Mouse (Mus musculus) kidney, embryonic 16.5 days (tissue): ENCODE measurements at regions not wholly inside any gene's neighbourhood (a gene's known extent, or its start where the extent isn't known, plus 50 kb on each side); places are given as distances from the start of the nearest gene placed in this dataset.
"Not testable (repeated sequence)": the region's sequence is repeated elsewhere in the genome, so short reads cannot be mapped to it uniquely, and the experiment has no call there.

Experiments
- ATAC-seq: fragments of 200-750 bp; cut with Nextera tagmentation; 2 replicates; pipeline ENCODE4 v1.8.0; 2017; ENCODE audit warnings: moderate TSS enrichment; ENCODE audit not compliant: low FRiP score, low TSS enrichment
- H3K27ac ChIP-seq: fragments of 300-500 bp; sonication (generic); 2 replicates; pipeline ENCODE4 v1.5.1; 2014; ENCODE audit warnings: low read length
- H3K27me3 ChIP-seq: fragments of 300-500 bp; sonication (generic); 2 replicates; pipeline ENCODE4 v1.6.1; 2014; ENCODE audit warnings: low read length, control low read depth, mixed read lengths; ENCODE audit not compliant: insufficient read depth
- H3K36me3 ChIP-seq: fragments of 300-500 bp; sonication (generic); 2 replicates; pipeline ENCODE4 v1.6.1; 2014; ENCODE audit warnings: low read length, control low read depth, mixed read lengths; ENCODE audit not compliant: insufficient read depth
- H3K4me1 ChIP-seq: fragments of 300-500 bp; sonication (generic); 2 replicates; pipeline ENCODE4 v1.6.1; 2014; ENCODE audit warnings: low read length, control low read depth, mixed read lengths; ENCODE audit not compliant: insufficient read depth
- H3K4me2 ChIP-seq: fragments of 300-500 bp; sonication (generic); replicated peaks from 2 replicates; pipeline ENCODE4 v1.6.1; 2014; ENCODE audit warnings: low read depth, low read length
- H3K4me3 ChIP-seq: fragments of 300-500 bp; sonication (generic); 2 replicates; pipeline ENCODE4 v1.5.1; 2014; ENCODE audit warnings: mild to moderate bottlenecking, low read length
- H3K9ac ChIP-seq: fragments of 300-500 bp; sonication (generic); replicated peaks from 2 replicates; pipeline ENCODE4 v1.6.1; 2014; ENCODE audit warnings: low read length
- H3K9me3 ChIP-seq: fragments of 300-500 bp; sonication (generic); 2 replicates; pipeline ENCODE4 v1.6.1; 2016; ENCODE audit warnings: low read length, control low read depth
- WGBS: fragments of 180-500 bp; shearing (Covaris S2); extraction: QIAGEN DNeasy Blood & Tissue Kit; methylation state at CpG from one replicate; pipeline ENCODE4 v1.1.7; 2014; 5-methylcytosine and 5-hydroxymethylcytosine counted together

- not testable (repeated sequence) for H3K9ac ChIP-seq, H3K27me3 ChIP-seq, H3K4me2 ChIP-seq, H3K4me1 ChIP-seq, H3K27ac ChIP-seq, H3K36me3 ChIP-seq, H3K9me3 ChIP-seq, H3K4me3 ChIP-seq, ATAC-seq
- WGBS = 90% methylated on average over 3 of the region's 3 CpGs
Observed at GRCm38 (mm10) chr10:51397016-51397415, 83.4 kb upstream of the Gm49339 start.

- H3K36me3 ChIP-seq = no peaks in the 10 kb centered on the region
- H3K27ac ChIP-seq = no peak overlapping the region
- no peaks in the 10 kb centered on the region for H3K9me3 ChIP-seq
- 4% methylated on average over 9 of the region's 9 CpGs for WGBS
- no peak overlapping the region for H3K9ac ChIP-seq
- no peaks in the 10 kb centered on the region for H3K27me3 ChIP-seq
- no peak overlapping the region for H3K4me2 ChIP-seq
- H3K4me1 ChIP-seq = no peaks in the 10 kb centered on the region
- no peak overlapping the region for H3K4me3 ChIP-seq
- peak; percentile 81; the same call in 1 of the 2 replicates for ATAC-seq
Observed at GRCm38 (mm10) chr10:51405141-51405540, 75.3 kb upstream of the Gm49339 start.

DNA sequence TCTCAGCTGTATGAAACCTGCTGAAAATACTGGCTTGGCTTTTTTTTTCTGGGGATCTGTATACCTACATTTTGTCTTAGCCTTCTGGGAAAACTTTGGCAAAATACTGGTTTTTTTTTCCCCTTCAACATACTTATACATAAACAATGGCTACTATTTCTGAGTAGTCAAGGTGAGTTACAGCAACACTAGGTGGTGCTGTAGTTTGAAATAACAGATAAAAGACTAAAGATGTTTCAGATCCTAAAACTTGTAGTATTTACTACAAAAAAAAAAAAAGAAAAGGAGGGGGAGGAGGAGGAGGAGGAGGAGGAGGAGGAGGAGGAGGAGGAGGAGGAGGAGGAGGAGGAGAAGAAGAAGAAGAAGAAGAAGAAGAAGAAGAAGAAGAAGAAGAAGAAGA lies 67.6 kb upstream of the Gm49339 start:
- H3K4me2 ChIP-seq = no peak overlapping the region
- no peak overlapping the region for H3K27ac ChIP-seq
- H3K36me3 ChIP-seq = no peaks in the 10 kb centered on the region
- H3K27me3 ChIP-seq = no peaks in the 10 kb centered on the region
- no peak for ATAC-seq
- H3K9me3 ChIP-seq = no peaks in the 10 kb centered on the region
- no peak overlapping the region for H3K4me3 ChIP-seq
- no peak overlapping the region for H3K9ac ChIP-seq
- no peaks in the 10 kb centered on the region for H3K4me1 ChIP-seq

DNA sequence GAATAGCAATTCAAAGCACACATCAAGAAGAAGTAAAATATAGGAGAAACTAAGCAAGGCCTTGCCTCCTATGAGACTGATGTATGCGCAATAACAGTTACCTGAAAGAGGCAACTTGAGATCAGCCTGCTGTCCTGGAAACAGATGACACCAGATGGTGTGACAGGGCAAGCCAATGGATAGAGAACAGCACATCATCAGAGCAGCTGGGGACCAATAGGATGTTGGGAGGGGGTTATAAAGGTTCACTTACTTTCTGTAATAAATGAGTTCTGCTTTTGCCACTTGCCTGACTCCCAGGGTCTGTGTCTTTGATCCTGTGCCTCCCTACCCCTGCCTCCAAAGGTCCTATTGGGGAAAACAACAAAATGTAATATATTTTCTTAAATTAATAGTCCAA lies 65.9 kb upstream of the Gm49339 start:
- Histone ChIP-seq H3K4me2 (no peak overlapping the region), H3K4me3 (no peak overlapping the region), H3K9me3 (no peaks in the 10 kb centered on the region), H3K27me3 (no peaks in the 10 kb centered on the region), H3K36me3 (no peaks in the 10 kb centered on the region), H3K27ac (no peak overlapping the region), H3K4me1 (no peaks in the 10 kb centered on the region), H3K9ac (no peak overlapping the region)
- WGBS = 90% methylated on average over 1 of the region's 1 CpGs
- no peak for ATAC-seq

DNA sequence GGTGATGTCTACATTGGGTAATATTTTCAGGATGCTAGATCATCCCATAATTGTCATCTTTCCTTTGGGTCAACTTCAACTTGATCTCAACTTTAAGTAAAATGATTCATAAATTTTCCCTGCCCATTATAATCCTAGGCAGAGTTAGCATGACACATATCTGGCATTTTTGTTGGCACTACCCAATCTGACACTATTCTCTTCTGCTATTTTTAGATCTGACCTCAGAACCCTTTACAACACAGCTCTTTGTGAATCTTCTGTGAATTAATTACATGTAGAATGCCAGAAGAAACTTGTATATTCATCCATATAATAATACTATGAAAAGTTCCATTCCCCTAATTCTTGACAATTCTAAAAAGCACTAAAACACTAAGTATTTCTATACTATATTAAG lies 63.7 kb upstream of the Gm49339 start:
- Histone ChIP-seq H3K27me3 (no peaks in the 10 kb centered on the region), H3K4me1 (no peaks in the 10 kb centered on the region), H3K4me2 (no peak overlapping the region), H3K27ac (no peak overlapping the region), H3K9ac (no peak overlapping the region), H3K36me3 (no peaks in the 10 kb centered on the region), H3K9me3 (no peaks in the 10 kb centered on the region), H3K4me3 (no peak overlapping the region)
- no peak for ATAC-seq

- Histone ChIP-seq H3K27me3 (no peaks in the 10 kb centered on the region), H3K4me3 (no peak overlapping the region), H3K4me1 (no peaks in the 10 kb centered on the region), H3K27ac (no peak overlapping the region), H3K4me2 (no peak overlapping the region), H3K9me3 (no peaks in the 10 kb centered on the region), H3K36me3 (no peaks in the 10 kb centered on the region), H3K9ac (no peak overlapping the region)
- 81% methylated on average over 3 of the region's 3 CpGs for WGBS
- no peak for ATAC-seq
Observed at GRCm38 (mm10) chr10:51417221-51417911, 63.0 kb upstream of the Gm49339 start.

DNA sequence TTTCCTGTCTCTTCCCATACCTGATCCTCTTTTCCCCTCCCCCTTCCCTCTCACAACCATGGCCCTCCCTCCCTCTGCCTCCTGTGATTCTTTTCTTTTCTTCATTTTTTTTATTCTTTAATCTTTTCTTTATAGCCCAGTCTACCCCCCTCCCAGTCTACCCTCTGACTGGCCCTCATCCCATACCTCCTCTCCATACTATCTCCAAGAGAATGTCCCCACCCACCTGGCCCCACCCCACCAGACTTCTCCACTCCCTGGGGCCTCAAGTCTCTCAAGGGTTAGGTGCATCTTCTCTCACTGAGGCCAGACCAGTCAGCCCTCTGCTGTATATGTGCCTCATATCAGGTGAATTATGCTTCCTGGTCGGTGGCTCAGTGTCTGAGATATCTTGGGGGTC lies 61.9 kb upstream of the Gm49339 start:
- Histone ChIP-seq H3K27ac (no peak overlapping the region), H3K9me3 (no peaks in the 10 kb centered on the region), H3K4me2 (no peak overlapping the region), H3K4me3 (no peak overlapping the region), H3K27me3 (no peaks in the 10 kb centered on the region), H3K36me3 (no peaks in the 10 kb centered on the region), H3K9ac (no peak overlapping the region), H3K4me1 (no peaks in the 10 kb centered on the region)
- ATAC-seq = no peak
- WGBS = 72% methylated on average over 1 of the region's 1 CpGs

DNA sequence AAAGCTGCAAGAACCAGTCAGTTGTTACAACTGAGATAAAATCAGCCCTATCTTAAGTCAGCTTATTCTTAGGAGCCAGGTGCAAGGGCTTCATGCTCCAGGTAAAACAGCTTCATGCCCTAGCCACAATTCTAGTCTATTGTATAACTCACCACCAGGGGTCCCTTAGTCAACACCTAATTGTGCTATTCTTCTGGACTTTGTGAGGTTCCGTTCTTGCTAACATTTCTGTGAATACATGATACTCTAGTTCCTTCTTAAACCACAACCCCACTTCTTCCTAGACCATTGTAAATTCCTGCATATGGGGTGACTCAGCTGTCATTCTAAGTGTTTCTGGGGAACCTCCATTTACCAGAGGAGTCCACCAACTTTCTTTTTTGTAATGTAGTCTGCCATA lies 57.9 kb upstream of the Gm49339 start:
- Histone ChIP-seq H3K9me3 (no peaks in the 10 kb centered on the region), H3K9ac (no peak overlapping the region), H3K4me2 (no peak overlapping the region), H3K4me3 (no peak overlapping the region), H3K4me1 (no peaks in the 10 kb centered on the region), H3K27me3 (no peaks in the 10 kb centered on the region), H3K27ac (no peak overlapping the region), H3K36me3 (no peaks in the 10 kb centered on the region)
- no peak for ATAC-seq
- WGBS = 89% methylated on average over 1 of the region's 1 CpGs
